Mouse (Mus musculus) fat pad, adult 2 months (tissue): ENCODE data around the gene Bcr.

ENCODE experiments used
- DNase-seq: peaks from one replicate; pipeline ENCODE4 v3.0.0-alpha.2; 2011; ENCODE audit warnings: low read depth, low spot score; ENCODE audit errors: extremely low read depth

Gene Bcr

DNA sequence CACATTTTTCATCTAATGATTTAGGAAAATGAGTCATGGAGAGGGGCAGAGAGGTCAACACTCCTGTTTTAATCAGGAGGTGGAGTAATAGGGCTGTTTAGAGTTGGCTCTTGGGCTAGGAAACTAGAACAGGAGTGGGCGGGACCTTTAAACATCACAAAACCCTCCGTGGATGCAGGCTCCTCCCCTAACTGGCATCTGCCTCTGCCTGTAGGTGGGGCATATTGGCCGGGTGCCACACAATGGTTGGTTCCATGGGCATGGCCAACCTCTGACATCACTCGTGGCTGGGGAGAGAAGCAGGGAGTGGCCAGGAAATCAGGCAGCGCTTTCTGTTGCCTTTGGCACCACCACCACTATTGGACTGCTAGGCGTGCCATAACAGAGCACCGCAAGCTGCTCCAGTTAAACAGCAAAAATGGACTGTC, 68.9 kb downstream of the Bcr start:
- peak; percentile 75 for DNase-seq

GRCm38 (mm10) chr10:75130372-75131046, 70.1 kb downstream of the Bcr start:
- DNase-seq, result no peak

DNA sequence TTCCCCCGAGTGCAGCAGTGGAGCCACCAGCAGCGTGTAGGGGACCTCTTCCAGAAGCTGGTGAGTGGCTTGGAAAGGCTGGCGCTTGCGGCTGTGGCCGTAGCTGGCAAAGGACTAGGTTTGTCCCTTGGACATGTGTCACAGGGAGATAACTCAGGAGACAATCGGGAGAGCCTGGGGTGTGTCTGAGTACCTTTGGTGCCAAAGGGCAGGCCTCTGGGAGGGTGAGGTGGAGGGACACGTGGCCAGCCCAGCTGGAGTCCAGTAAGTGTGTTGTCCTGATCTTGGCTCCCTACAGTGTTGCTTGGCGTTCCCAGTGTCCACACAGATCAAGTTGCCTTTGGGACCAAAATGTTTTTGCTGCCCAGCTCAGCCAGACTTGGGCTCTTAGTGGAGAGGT, 71.2 kb downstream of the Bcr start:
- DNase-seq, result no peak

GRCm38 (mm10) chr10:75134861-75135517, 74.6 kb downstream of the Bcr start:
- no peak for DNase-seq

DNA sequence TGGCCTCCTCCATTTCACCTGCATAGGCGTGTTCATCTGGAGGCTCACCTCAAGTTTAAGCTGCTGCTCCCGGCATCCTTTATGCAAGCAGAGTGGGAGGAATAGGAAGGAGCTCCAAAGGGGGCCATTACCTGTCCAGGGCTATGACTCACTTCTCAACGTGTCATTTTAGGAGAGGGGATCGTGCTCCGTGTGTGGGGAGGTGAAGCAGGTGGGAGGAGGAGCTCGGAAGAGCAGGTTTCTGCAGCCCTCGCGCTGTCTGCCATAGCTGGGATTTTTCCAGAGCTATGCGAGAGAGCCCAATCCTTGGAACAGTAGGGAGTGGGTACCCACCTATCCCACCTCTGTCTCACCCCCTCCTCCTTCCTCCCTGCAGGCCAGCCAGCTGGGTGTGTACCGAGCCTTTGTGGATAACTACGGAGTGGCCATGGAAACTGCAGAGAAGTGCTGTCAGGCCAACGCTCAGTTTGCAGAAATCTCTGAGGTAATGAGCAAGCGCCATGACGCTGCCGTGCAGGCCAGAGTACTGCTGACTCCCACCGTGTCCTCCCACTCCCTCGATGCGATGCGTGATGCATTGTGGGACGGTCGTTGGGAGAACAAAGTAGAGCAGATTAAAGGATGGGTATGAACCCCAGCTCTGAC, 75.2 kb downstream of the Bcr start:
- no peak for DNase-seq

- DNase-seq, result no peak
These were observed 76.8 kb downstream of the Bcr start for GRCm38 (mm10) chr10:75137148-75137547.

- no peak for DNase-seq
These were observed 84.8 kb downstream of the Bcr start for GRCm38 (mm10) chr10:75145221-75145620.

- no peak for DNase-seq
These were observed 85.6 kb downstream of the Bcr start for GRCm38 (mm10) chr10:75146001-75146400.

DNA sequence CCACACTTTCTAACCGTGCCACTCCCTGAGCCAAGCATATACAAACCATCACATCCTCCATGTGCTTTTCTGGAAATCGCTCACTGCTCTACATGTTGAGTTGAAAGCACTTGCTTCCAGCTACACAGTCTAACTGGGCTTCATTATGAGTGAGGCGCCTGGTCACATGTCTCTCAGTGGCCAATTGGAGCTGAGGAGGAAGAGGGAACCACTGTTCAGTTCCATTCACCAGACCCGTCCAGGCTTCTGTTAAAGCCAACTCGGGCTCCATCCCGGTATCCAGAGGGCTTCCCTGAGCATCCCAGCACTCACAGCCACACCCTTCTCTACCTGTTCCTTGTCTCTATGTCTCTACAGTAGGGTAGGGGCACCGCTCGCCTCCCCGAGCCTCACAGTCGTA, 86.2 kb downstream of the Bcr start:
- DNase-seq, result no peak

- DNase-seq, result no peak
These were observed 87.9 kb downstream of the Bcr start for GRCm38 (mm10) chr10:75148295-75148694.

DNA sequence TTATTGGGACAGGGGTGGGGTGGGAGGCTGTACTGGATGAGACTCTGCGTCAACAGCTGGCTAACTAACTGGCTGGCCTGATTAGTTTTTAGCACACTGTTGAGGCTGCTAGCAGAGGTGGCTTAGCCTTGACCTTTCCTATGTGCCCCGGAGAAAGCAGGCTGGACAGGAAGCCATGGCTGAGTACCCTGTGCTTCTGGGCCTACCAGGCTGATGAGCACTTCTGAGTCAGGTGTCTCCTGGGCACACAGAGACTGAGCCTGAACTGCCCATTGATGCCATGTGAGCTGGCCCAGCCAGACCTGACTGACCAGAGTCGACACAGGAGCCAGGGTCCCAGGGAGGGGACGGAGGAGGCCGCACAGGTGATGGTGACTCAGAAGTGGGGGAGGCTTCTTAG, 90.0 kb downstream of the Bcr start:
- DNase-seq, result no peak

DNA sequence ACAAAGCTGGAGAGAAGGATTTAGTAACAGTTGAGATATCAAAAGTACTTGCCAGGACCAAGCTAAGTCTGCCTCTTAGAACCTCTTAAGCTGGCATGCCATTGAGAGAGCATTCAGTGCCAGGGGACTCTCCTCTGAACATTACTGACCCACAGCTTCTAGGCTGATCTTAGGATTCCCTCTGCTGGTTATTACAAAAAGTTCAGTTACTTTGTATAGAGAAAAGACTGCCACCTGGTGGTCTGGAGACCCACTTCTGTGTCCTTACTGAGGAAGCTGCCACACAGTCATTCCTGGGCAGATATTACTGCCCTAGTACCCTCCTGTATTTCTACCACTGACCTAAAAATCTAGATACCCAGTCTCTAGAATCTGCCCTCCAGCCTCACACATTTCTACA, 90.9 kb downstream of the Bcr start:
- no peak for DNase-seq

- no peak for DNase-seq
These were observed 96.4 kb downstream of the Bcr start for GRCm38 (mm10) chr10:75156835-75157234.

DNA sequence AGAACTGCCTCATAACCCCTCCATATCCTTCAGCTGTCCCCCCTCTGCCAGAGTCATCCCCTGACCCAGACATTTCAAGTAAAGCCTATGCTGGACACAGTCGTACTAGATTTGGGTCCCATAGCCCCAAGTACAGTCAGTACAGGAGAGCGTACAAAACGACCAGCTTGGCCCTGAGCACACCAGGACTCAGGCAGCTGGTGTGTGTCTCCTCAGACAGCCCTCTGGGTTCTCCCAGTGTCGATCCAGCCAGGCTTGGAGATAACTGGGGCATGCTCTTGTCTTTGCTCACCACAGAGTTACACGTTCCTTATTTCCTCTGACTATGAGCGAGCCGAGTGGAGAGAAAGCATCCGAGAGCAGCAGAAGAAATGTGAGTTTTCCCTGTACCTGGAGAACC, 97.3 kb downstream of the Bcr start:
- no peak for DNase-seq

DNA sequence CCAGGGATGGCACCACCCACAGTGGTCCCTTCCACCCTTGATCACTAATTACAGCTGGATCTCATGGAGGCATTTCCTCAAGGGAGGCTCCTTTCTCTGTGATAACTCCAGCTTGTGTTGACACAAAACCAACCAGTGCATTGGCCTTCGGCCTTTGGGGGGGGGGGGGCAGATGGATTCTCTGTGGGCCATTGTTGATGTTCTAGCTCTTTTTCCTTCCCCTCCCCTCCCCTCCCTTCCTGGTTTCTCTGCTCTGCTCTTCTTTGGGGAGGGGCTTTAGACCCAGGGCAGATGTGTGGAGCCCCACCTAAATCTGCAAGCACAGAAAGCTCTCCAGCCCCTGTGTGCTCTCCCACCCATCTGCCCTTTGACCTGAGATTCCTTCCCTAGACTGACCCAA, 98.0 kb downstream of the Bcr start:
- DNase-seq, result no peak

GRCm38 (mm10) chr10:75160171-75160900, 99.9 kb downstream of the Bcr start:
- no peak for DNase-seq

DNA sequence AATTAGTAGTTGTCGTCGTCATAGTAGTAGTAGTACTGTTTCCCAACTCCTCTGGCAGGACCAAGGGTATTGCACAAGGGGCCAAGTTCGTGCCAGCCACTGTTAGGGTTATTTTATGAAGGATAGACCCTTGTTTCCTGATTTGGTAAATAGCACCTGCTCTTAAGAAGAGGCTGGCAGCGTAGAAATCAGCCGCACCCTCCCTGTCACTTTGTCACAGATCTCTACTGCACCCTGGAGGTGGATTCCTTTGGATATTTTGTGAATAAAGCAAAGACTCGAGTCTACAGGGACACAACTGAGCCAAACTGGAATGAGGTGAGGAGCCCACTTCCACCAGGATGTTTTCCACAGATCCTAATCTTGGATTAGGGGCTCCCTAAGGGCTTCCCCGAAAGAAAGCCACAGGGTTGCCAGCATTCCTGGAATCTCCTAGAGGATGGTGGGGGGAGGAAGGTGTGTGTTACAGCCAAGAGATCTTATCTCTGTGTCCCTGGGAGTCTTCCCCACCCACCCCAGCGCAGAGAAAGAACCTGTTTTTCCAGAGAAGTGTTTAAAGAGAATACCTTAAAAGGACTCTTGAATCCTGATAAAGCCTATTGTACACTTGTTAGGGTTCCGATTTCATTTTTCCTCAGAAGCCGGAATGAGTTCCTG, 105.6 kb downstream of the Bcr start:
- no peak for DNase-seq

DNA sequence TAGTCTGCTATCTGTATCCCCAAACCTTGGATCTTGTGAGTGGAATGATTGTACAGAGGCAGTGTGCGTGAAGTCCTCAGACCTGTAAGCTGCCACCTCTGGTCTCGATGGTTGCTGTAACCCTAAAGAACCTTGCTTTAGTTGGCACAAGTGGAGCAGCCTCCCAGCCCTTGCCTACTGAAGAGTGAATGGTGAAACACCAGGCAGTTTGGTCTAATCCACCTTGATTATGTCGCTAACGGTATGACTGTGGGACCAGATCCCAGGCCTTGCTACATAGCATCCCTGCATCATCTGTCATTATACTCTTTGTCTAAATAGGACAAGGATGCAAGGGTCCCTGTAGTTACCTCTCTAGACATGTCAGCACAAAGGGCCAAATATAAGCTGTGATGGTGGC, 106.2 kb downstream of the Bcr start:
- DNase-seq, result peak; percentile 90

DNA sequence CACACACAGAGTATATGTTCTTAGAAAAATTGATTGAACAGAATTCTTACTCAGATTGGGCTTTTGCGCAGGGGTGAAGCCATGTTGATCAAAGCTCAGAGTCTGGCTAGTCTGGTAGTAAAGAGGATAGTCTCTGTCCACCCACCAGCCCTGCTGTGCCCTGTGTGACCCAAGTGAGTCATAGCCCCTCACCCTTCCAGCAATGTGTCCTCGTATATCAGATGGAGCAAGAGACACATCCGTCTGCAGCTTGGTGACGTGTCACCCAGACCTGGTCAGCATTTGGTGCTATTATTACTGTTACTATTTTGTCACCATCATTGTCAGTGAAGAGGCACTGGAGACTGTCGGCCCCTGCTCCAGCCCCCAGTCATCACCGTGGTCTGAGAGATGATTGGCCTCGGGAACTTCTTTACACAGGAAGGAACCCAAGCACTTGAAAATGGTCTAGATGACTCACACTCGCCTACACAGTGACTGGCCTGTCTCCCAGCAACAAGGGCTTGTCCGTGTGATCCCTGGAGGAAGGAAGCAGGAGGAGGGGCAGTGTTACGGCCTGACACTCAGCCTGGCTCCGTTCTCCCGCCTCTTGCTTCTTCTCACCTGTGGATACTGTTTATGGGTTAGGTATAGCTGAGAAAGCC, 109.9 kb downstream of the Bcr start:
- no peak for DNase-seq

- no peak for DNase-seq
These were observed 112.7 kb downstream of the Bcr start for GRCm38 (mm10) chr10:75173056-75173455.

DNA sequence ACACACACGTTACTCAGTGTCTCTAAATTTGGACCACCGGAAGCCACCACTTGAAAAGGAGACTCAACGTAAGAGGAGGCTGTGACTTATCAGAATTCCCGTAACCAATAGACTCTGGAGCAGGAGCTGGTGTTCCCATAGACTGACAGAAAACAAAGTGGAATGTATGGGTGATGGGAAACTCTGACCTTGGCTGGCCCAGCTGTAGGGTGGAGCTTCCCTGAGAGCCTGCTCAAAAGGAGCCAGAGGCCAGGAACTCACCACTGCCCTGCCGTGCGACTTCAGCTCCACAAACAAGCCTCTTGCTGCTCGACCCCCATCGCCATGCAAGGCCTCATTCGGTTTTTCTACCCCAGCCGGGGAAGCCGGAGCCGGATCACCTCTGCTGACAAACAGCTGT, 113.3 kb downstream of the Bcr start:
- no peak for DNase-seq
